Mouse (Mus musculus) kidney, adult 2 months (tissue): Measurements from ENCODE around the gene Rita1. TPM values are rescaled to one million over a fixed set of nuclear protein-coding genes. Genes with fewer than 3 reads are reported as not detected.

Experiments
- DNase-seq: peaks from one replicate; pipeline ENCODE4 v3.0.0; 2021
- H3K27ac ChIP-seq: fragments of 200-500 bp; 2 replicates; pipeline ENCODE4 v1.5.1; 2012; ENCODE audit warnings: low read depth, low read length, control low read depth, inconsistent platforms; ENCODE audit not compliant: insufficient read depth
- H3K27me3 ChIP-seq: fragments of 200-500 bp; replicated peaks from 2 replicates; pipeline ENCODE4 v1.6.1; 2012; ENCODE audit warnings: mild to moderate bottlenecking, moderate library complexity, low read length, inconsistent platforms; ENCODE audit not compliant: control insufficient read depth, insufficient read depth
- H3K36me3 ChIP-seq: fragments of 200-500 bp; 2 replicates; pipeline ENCODE4 v1.6.1; 2012; ENCODE audit warnings: mild to moderate bottlenecking, moderate library complexity, low read length, inconsistent platforms; ENCODE audit not compliant: control insufficient read depth, insufficient read depth
- H3K4me1 ChIP-seq: fragments of 200-500 bp; 2 replicates; pipeline ENCODE4 v1.6.1; 2011; ENCODE audit warnings: low read length; ENCODE audit not compliant: control insufficient read depth, insufficient read depth
- H3K4me3 ChIP-seq: fragments of 200-500 bp; 2 replicates; pipeline ENCODE4 v1.5.1; 2011; ENCODE audit warnings: mild to moderate bottlenecking, low read depth, low read length, control low read depth; ENCODE audit not compliant: insufficient read depth
- CTCF ChIP-seq: fragments of 200-500 bp; conservative IDR thresholded peaks from 2 replicates; pipeline ENCODE4 v1.5.1; 2011; ENCODE audit warnings: low read depth, mild to moderate bottlenecking, control low read depth, low read length, moderate library complexity, mixed read lengths; ENCODE audit not compliant: insufficient read depth, insufficient read length
- POLR2A ChIP-seq: fragments of 200-500 bp; IDR thresholded peaks from one replicate; pipeline ENCODE4 v1.6.1; 2011; ENCODE audit warnings: low read depth, low read length, control low read depth
- WGBS: fragments of 180-500 bp; shearing (Covaris S2); methylation state at CpG from one replicate; pipeline ENCODE4 v1.1.7; 2018; 5-methylcytosine and 5-hydroxymethylcytosine counted together
- polyA plus RNA-seq: library from polyadenylated mRNA; depleted of rRNA; stranded (reverse); fragments of >200 nt; gene quantifications from 2 replicates; pipeline ENCODE4 v1.2.3, GENCODE M21; 2012

The Rita1 gene
- polyA plus RNA-seq, 1 experiment: 25.2 TPM

DNA sequence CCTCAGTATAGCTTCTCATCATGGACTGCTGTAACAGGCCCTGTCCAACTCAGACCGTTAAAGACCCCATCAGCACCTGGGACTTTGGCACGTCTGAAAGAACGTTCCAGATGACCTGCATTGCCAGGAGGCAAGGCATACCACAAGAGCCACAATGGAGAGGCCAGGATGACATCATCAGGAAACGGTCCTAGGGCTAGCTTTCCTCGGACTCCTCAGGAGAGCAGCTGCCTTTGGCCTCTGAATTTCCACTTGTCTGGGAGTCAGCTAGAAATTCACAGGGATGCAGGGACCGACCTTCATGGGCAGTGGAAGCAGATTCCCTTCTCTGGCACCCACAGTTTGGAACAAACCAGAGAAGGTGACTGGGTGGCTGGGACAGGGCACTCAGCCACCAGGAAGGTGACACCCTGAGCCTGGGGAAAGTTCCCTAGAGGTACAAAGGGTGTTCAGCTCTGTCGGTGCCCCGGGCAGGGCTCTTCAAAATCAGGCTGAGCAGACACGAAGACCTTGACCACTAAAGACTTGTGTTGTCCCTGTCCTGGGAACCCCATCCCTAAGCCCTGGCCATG is 45.6 kb downstream of the Rita1 start:
- H3K27ac ChIP-seq: peak overlapping the region; percentile 66
- H3K4me3 ChIP-seq: no peak overlapping the region
- TF ChIP-seq CTCF (no peak), POLR2A (no peak)
- H3K27me3 ChIP-seq: no peaks in the 10 kb centered on the region
- peak; percentile 74 for DNase-seq
- no peaks in the 10 kb centered on the region for H3K36me3 ChIP-seq
- peaks cover 79% of the 10 kb centered on the region for H3K4me1 ChIP-seq
- 18% methylated on average over 9 of the region's 9 CpGs for WGBS

DNA sequence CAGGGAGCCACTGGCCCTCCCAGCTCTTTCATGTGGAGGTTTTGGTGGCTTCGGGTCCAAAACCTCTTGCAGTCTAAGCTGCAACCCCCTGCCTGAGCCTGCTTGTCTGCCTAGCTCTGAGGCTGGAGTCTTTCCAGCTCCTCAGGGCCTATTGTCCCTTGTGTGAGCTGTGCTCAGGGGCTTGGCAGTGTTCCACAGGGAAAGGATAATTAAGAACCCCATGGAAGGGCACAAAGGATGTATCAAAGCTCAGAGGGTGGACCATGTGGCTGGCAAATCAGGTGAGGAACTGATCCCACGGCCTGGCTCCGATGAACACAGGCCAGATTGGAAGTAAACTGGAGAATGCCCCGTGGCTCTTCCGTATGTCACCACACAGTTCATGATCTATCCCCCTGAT is 46.3 kb downstream of the Rita1 start:
- peak; percentile 89 for DNase-seq
- 36% methylated on average over 5 of the region's 5 CpGs for WGBS

DNA sequence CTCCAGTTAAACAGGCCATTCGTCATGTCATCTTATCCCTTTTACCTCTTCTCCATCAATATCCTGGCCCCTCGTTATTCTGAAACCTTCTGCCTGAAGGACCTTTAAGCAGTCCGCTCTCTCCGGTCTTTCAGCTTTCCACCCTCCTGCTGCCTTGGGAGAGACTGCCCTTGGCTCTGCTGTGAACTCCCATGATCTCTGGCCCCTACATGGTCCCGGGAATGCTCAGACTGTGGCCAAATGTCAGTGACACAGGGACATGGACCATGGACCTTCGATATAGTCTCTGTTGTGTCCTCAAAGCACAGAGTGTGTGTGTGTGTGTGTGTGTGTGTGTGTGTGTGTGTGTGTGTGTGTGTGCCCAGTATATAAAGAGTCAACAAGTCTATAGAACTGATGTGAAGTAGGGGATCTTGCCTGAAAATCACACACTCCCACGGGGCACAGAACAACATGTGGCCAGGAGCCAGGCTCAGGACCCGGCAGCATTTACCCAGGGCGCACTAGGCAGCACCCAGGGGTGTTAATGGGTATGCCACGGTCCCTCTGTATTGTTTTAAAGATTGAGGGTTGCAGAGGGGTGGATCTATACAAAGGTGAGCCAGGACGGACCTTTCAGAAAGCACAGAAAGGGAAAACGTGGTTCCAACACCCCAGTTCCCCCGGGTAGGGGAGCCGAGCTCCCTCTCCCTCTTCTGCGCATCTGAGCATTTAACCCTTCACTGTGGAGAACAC is 47.1 kb downstream of the Rita1 start:
- Histone ChIP-seq H3K4me1 (peaks cover 68% of the 10 kb centered on the region), H3K27ac (peak overlapping the region; percentile 66)
- 34% methylated on average over 15 of the region's 15 CpGs for WGBS

More for the DNA sequence above, 46.3 kb downstream of the Rita1 start:
- H3K4me3 ChIP-seq: no peak overlapping the region
- H3K27ac ChIP-seq: peak overlapping the region; percentile 66
- no peak for TF ChIP-seq POLR2A
- TF ChIP-seq CTCF: no peak
- H3K36me3 ChIP-seq: no peaks in the 10 kb centered on the region
- peaks cover 75% of the 10 kb centered on the region for H3K4me1 ChIP-seq
- no peaks in the 10 kb centered on the region for H3K27me3 ChIP-seq

GRCm38 (mm10) chr5:120563914-120564311 is 48.5 kb downstream of the Rita1 start:
- TF ChIP-seq POLR2A (no peak), CTCF (no peak)
- 26% methylated on average over 4 of the region's 4 CpGs for WGBS
- H3K4me3 ChIP-seq: no peak overlapping the region
- H3K36me3 ChIP-seq: no peaks in the 10 kb centered on the region
- H3K4me1 ChIP-seq: peaks cover 57% of the 10 kb centered on the region
- peak overlapping the region; percentile 58 for H3K27ac ChIP-seq
- no peaks in the 10 kb centered on the region for H3K27me3 ChIP-seq
- no peak for DNase-seq

More for the DNA sequence above, 47.1 kb downstream of the Rita1 start:
- TF ChIP-seq CTCF: no peak
- TF ChIP-seq POLR2A: no peak
- Histone ChIP-seq H3K36me3 (no peaks in the 10 kb centered on the region), H3K4me3 (no peak overlapping the region), H3K27me3 (no peaks in the 10 kb centered on the region)
- peak; percentile 65 for DNase-seq

- peak overlapping the region; percentile 90 for H3K27ac ChIP-seq
- DNase-seq: peak; percentile 93
- H3K4me3 ChIP-seq: no peak overlapping the region
- peaks cover 50% of the 10 kb centered on the region for H3K4me1 ChIP-seq
- 17% methylated on average over 28 of the region's 28 CpGs for WGBS
- H3K36me3 ChIP-seq: no peaks in the 10 kb centered on the region
- no peaks in the 10 kb centered on the region for H3K27me3 ChIP-seq
- no peak for TF ChIP-seq POLR2A
- TF ChIP-seq CTCF: no peak
These were observed 49.2 kb downstream of the Rita1 start for GRCm38 (mm10) chr5:120562956-120563913.

DNA sequence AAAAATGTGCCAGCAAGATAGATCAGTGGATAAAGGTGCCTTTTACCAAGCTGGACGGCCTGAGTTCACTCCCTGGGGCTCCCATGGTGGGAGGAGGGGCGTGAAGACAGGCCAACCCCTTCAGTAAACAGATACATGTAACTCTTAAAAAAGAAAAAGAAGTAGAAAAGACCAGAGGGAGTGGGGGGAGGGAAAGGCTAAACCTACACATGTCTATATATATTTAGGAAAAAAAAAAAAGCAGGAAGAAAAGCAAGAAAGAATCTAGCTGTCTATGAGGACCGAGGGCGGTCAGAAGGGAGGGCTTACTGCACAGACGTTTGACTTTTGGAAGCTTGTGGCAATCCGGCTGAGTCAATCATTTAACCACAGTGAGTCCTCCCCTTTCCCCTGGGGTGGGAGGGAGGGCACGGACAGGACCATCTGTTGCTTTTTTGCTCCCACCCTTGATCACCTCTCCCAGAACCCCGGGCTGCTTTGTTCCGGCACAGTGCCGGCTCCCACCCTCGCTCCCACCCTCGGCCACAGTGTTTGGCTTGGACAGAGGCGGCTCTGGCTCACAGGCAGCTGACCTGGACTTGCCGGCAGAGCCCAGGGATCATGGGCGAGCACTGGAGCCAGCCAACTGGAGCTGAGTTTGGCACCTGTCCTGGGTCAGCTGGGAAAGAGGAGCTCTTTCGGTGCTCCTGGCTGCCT is 51.6 kb downstream of the Rita1 start:
- Histone ChIP-seq H3K4me1 (peaks cover 26% of the 10 kb centered on the region), H3K27me3 (no peaks in the 10 kb centered on the region), H3K4me3 (0 out of 2 replicates have a peak overlapping the region, but pooled peaks have one; percentile 3), H3K36me3 (no peaks in the 10 kb centered on the region; the same call in 1 of the 2 replicates), H3K27ac (peak overlapping the region; percentile 95)
- 21% methylated on average over 16 of the region's 16 CpGs for WGBS
- DNase-seq: peak; percentile 94
- no peak for TF ChIP-seq POLR2A
- no peak for TF ChIP-seq CTCF
